Mouse (Mus musculus) heart, postnatal 10 days (tissue): ENCODE data around the gene Slc2a13. TPM values are rescaled to one million over a fixed set of nuclear protein-coding genes. Genes with fewer than 3 reads are reported as not detected.

Experiments
- DNase-seq, 2 experiments: peaks; one replicate each; pipeline ENCODE4 v3.0.0; 2021
- intact Hi-C: fragments of 180-260 bp; cut with DNase I; formaldehyde crosslinking; loops from one replicate; pipeline ENCODE4 v1.15.1; 2025
- total RNA-seq, 2 experiments: library from RNA; stranded (reverse); gene quantifications; 2 replicates each; pipeline ENCODE4 v1.2.3; 2021

Gene Slc2a13
- 1 to 10 TPM; 2.5 to 2.8 TPM for total RNA-seq

GRCm38 (mm10) chr15:91573111-91573538 lies at the start of gene Slc2a13:
TSS of gene Slc2a13 (minus strand) at chr15:91573261.
- DNase-seq, result peak; percentile 83
- intact Hi-C loops, result no loop called here

GRCm38 (mm10) chr15:91616016-91616415 lies 43.0 kb upstream of the Slc2a13 start:
- no peak for DNase-seq
- intact Hi-C loops, result no loop called here

GRCm38 (mm10) chr15:91615532-91615931 lies 42.5 kb upstream of the Slc2a13 start:
- intact Hi-C loops, result no loop called here
- no peak for DNase-seq

- DNase-seq, result no peak
- intact Hi-C loops, result no loop called here
These were observed 41.1 kb upstream of the Slc2a13 start for GRCm38 (mm10) chr15:91613981-91614665.

- intact Hi-C loops, result loop anchor here (1.0 to 5.0 kb wide), 3 partner anchors 63 to 145 kb away; partner anchors contain the start of gene Lrrk2
- peak; percentile 72 to 83 for DNase-seq
These were observed 36.7 kb upstream of the Slc2a13 start for GRCm38 (mm10) chr15:91609713-91610112.

- DNase-seq, result no peak
- intact Hi-C loops, result loop anchor here (1.0 to 5.0 kb wide), 3 partner anchors 63 to 145 kb away; partner anchors contain the start of gene Lrrk2
These were observed 35.8 kb upstream of the Slc2a13 start for GRCm38 (mm10) chr15:91608811-91609210.

- peak in 1 of 2 experiments; percentile 12 for DNase-seq
- intact Hi-C loops, result no loop called here
These were observed 28.1 kb upstream of the Slc2a13 start for GRCm38 (mm10) chr15:91601197-91601596.

DNA sequence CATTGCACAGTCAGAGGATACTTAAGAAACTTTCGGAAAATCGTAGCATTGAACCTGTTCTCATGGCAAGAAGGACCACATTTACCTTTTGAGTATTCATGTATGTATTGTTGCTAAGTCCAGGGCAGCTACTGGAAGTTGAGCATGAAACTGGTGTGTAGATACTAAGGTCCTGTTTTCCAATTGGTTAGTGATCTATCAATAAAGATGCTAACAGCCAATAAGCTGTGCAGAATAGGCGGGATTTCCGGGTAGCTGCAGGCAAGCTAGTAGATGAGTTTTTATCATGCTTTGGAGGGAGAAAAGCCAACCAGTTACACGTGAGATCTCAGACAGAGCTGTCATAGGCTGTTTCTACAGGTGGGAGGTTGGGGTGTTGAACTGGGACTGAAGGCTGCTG lies 24.2 kb upstream of the Slc2a13 start:
- intact Hi-C loops, result no loop called here
- no peak for DNase-seq

DNA sequence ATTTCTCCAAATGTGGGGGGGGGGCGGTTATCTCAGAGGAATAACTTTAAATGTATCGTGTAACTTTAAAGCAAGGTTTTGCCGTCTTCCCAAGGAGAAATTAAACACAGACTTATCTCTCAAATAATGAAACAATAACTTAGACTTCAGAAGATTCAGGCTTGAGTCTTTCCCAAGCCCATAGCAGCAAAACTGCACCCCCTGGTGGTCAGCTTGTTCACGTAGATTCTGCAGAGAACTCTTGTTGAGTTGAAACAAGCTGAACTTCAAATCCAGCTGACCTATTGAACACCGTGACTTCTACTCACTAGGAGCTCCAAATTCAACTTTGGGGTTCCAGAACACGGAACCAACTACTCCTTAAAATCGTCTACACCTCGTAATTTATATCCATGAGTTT lies 1.4 kb upstream of the Slc2a13 start:
- intact Hi-C loops, result loop anchor here (1.0 kb wide), 2 partner anchors 97 to 273 kb away; no protein-coding TSS in a partner anchor
- peak; percentile 81 to 92 for DNase-seq

- intact Hi-C loops, result no loop called here
These were observed 516 bp downstream of the Slc2a13 start for GRCm38 (mm10) chr15:91572421-91573069.

DNA sequence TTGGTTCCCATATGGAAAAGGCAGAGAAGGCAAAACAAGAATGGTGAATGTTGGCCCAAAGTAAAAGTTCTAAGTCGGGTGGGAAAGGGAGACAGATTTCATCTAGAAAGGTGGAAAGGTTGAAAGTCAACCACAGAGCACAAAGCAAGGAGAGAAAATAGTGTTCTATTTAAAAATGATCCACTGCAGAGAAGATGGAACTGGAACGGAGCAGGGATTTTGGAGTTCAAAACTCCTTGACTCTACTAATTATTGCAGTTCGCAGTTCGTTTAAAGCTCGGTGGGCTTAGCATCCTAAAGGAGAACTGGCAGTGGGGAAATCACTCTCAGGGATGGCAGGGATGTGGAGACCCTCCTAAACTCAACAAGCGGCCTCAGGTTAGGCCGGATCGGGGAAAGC lies 1.1 kb downstream of the Slc2a13 start:
- intact Hi-C loops, result no loop called here
- no peak for DNase-seq

More at GRCm38 (mm10) chr15:91572421-91573069, 516 bp downstream of the Slc2a13 start:
- peak in 1 of 2 experiments; percentile 48 for DNase-seq

- DNase-seq, result no peak
- intact Hi-C loops, result no loop called here
These were observed 6.3 kb downstream of the Slc2a13 start for GRCm38 (mm10) chr15:91566784-91567183.

DNA sequence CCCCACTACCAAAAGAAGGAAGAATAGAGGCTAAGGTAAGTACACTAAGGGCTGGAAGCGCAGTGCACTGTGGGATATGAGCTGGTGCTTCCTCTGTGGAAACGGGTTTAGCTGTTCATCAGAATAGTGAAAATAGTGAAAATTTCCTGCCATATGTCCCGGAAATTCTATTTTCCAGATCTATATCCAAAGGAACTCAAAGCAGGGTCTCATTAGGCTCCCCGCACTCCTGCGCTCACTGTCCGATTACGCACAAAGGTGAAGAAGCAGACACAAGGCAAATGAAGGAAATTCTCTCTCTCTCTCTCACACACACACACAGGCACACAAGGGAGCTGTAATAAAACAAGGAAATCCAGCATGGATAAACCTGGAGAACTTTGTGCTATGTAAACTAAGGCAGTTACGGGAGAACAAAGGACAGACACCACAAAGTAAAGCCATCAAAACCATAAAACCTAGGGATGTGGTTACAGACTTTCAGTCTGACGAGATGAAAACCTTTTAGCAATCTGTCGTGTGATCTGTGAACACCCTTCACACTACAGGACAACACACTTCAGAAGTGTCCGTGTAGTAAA lies 7.9 kb downstream of the Slc2a13 start:
- intact Hi-C loops, result no loop called here
- DNase-seq, result no peak

GRCm38 (mm10) chr15:91561728-91562127 lies 11.3 kb downstream of the Slc2a13 start:
- intact Hi-C loops, result no loop called here

DNA sequence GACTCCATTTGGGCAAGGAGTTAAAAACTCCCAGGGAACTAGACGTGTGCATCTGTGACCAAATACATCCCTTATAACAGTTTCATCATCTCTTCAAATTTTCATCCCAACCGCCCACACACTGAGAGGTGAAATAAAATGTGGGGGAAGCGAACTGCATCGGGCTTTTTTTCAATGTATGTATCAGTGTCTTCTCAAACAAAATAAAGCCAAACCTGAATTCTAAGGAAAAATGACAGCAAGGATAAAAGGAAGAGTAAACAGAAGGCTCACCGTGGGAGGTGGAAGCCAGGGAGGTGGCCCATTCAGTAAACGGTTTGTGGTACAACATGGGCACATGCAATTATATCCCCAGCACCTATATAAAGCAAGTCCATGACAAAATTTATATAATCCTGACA lies 17.7 kb downstream of the Slc2a13 start:
- no peak for DNase-seq
- intact Hi-C loops, result no loop called here

More at GRCm38 (mm10) chr15:91561728-91562127, 11.3 kb downstream of the Slc2a13 start:
- no peak for DNase-seq

GRCm38 (mm10) chr15:91548586-91549268 lies 24.3 kb downstream of the Slc2a13 start:
- intact Hi-C loops, result no loop called here
- no peak for DNase-seq

DNA sequence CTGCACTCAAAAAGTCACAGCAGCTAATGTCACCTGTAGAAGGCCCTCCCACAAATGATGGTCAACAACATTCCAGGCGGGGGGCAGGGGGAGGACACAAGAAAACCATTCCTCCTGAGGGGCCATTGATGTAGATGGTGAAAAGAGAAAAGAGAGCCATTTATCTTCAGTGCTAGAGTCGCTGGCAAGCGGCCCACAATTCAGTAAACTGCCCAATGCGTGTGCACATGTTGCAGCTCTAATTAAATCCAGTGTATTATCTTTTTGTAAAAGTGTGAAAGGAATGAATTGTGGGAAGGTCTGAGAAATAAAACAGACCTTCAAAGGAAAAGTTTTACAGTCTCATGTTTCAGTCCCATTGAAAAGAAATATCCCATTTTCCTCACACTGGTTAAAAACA lies 28.5 kb downstream of the Slc2a13 start:
- DNase-seq, result no peak
- intact Hi-C loops, result no loop called here

- intact Hi-C loops, result no loop called here
- DNase-seq, result no peak
These were observed 34.6 kb downstream of the Slc2a13 start for GRCm38 (mm10) chr15:91538439-91538838.

GRCm38 (mm10) chr15:91526876-91527275 lies 46.2 kb downstream of the Slc2a13 start:
- intact Hi-C loops, result no loop called here
- no peak for DNase-seq

- no peak for DNase-seq
These were observed 46.9 kb downstream of the Slc2a13 start for GRCm38 (mm10) chr15:91526166-91526565.

GRCm38 (mm10) chr15:91524451-91524850 lies 48.6 kb downstream of the Slc2a13 start:
- no peak for DNase-seq
- intact Hi-C loops, result no loop called here

More at GRCm38 (mm10) chr15:91526166-91526565, 46.9 kb downstream of the Slc2a13 start:
- intact Hi-C loops, result no loop called here
